ENCODE assay signal across 8 mouse cellular contexts in genomic region chrX:73690917-73691629, GRCm38 (mm10). TPM values are rescaled to one million over a fixed set of nuclear protein-coding genes. Genes with fewer than 3 reads are reported as not detected.
A peak's percentile ranks its signal among the peaks of the same experiment; 100 is the strongest.
DNase-seq lines count a peak whose midpoint lies in the region; ATAC-seq and TF ChIP-seq lines count a peak whose summit lies in the region.

No protein-coding gene starts in this region.

- no peak; the same call in 1 of the 2 replicates for ATAC-seq in liver, embryonic 11.5 days (replicated peaks; ENCODE audit: low FRiP score)
- ATAC-seq in heart, embryonic 16.5 days (replicated peaks; ENCODE audit: extremely low read depth, insufficient read depth, low FRiP score): peak; percentile 79
- ATAC-seq in megakaryocyte-erythroid progenitor cell, adult 5-6 weeks (replicated peaks; ENCODE audit: low FRiP score, low TSS enrichment, poor library complexity, severe bottlenecking): peak; percentile 87
- ATAC-seq in stomach, postnatal 0 days (ENCODE audit: low FRiP score, low TSS enrichment): peak; percentile 80

- peak; percentile 27 for DNase-seq in liver
- DNase-seq in liver, embryonic 11.5 days (ENCODE audit: low spot score): no peak
- peak; percentile 49 for DNase-seq in R1 (ENCODE audit: low read depth, low spot score)
- DNase-seq in cerebellum, postnatal 4 days (ENCODE audit: low spot score in 2 of 2): peak; percentile 17 to 28
- DNase-seq in kidney, postnatal 36 days: peak; percentile 50 to 75
- DNase-seq in stomach, postnatal 0 days (ENCODE audit: low spot score): peak; percentile 60

- 71% methylated on average over 5 of the region's 5 CpGs for WGBS in liver, embryonic 11.5 days
- 44% methylated on average over 5 of the region's 5 CpGs for WGBS in heart, embryonic 16.5 days
- WGBS in stomach, postnatal 0 days: 55% methylated on average over 3 of the region's 5 CpGs

- peaks cover 2% of the 10 kb centered on the region; the same call in 1 of the 2 replicates for H3K27me3 ChIP-seq in liver, embryonic 11.5 days (replicated peaks; ENCODE audit: control insufficient read depth, insufficient read depth, low read length)
- no peaks in the 10 kb centered on the region for H3K27me3 ChIP-seq in heart, embryonic 16.5 days (ENCODE audit: control insufficient read depth, insufficient read depth, low read length)
- no peaks in the 10 kb centered on the region for H3K27me3 ChIP-seq in stomach, postnatal 0 days (ENCODE audit: control insufficient read depth, insufficient read depth, low read length)

- no peaks in the 10 kb centered on the region for H3K9me3 ChIP-seq in liver, embryonic 11.5 days (ENCODE audit: control insufficient read depth, low read length)
- H3K9me3 ChIP-seq in heart, embryonic 16.5 days (replicated peaks; ENCODE audit: control insufficient read depth, low read length): no peaks in the 10 kb centered on the region
- H3K9me3 ChIP-seq in stomach, postnatal 0 days (ENCODE audit: control insufficient read depth, low read length): no peaks in the 10 kb centered on the region

- no peaks in the 10 kb centered on the region for H3K4me1 ChIP-seq in liver, embryonic 11.5 days (replicated peaks; ENCODE audit: control insufficient read depth, insufficient read depth, low read length)
- H3K4me1 ChIP-seq in heart, embryonic 16.5 days (ENCODE audit: control insufficient read depth, insufficient read depth, low read length): no peaks in the 10 kb centered on the region
- no peaks in the 10 kb centered on the region for H3K4me1 ChIP-seq in stomach, postnatal 0 days (replicated peaks; ENCODE audit: control insufficient read depth, insufficient read depth)

- H3K27ac ChIP-seq in liver, embryonic 11.5 days (ENCODE audit: low read depth, low read length): no peak overlapping the region
- H3K27ac ChIP-seq in heart, embryonic 16.5 days (ENCODE audit: low read length): no peak overlapping the region
- H3K27ac ChIP-seq in stomach, postnatal 0 days (replicated peaks): no peak overlapping the region

- H3K4me2 ChIP-seq in liver, embryonic 11.5 days: no peak overlapping the region
- no peak overlapping the region for H3K4me2 ChIP-seq in heart, embryonic 16.5 days (ENCODE audit: low read depth, low read length)
- H3K4me2 ChIP-seq in stomach, postnatal 0 days (replicated peaks; ENCODE audit: low read depth): no peak overlapping the region

- H3K36me3 ChIP-seq in liver, embryonic 11.5 days (ENCODE audit: control insufficient read depth, insufficient read depth, low read length): no peaks in the 10 kb centered on the region; the same call in 1 of the 2 replicates
- peaks cover 11% of the 10 kb centered on the region; the same call in 1 of the 2 replicates for H3K36me3 ChIP-seq in heart, embryonic 16.5 days (ENCODE audit: control insufficient read depth, insufficient read depth)
- 0 out of 2 replicates have a peak, but pooled peaks cover 3% of the 10 kb centered on the region for H3K36me3 ChIP-seq in stomach, postnatal 0 days (ENCODE audit: control insufficient read depth, insufficient read depth, low read length)

- H3K4me3 ChIP-seq in liver, embryonic 11.5 days (ENCODE audit: low read depth, low read length): no peak overlapping the region
- no peak overlapping the region for H3K4me3 ChIP-seq in heart, embryonic 16.5 days (ENCODE audit: low read length)
- H3K4me3 ChIP-seq in stomach, postnatal 0 days (ENCODE audit: low read depth, low read length): no peak overlapping the region

- TF ChIP-seq EP300 in stomach, postnatal 0 days (optimal IDR thresholded peaks at IDR 0.05): no peak

- TF ChIP-seq CTCF in stomach, postnatal 0 days (IDR thresholded peaks at IDR 0.05; ENCODE audit: low read depth): peak; percentile 82

- H3K9ac ChIP-seq in liver, embryonic 11.5 days (ENCODE audit: low read depth, low read length): no peak overlapping the region
- no peak overlapping the region for H3K9ac ChIP-seq in heart, embryonic 16.5 days (ENCODE audit: low read length)
- H3K9ac ChIP-seq in stomach, postnatal 0 days (ENCODE audit: low read length): no peak overlapping the region

RNA-seq across cellular contexts. Expression of gene Slc6a8, which starts 18.1 kb away (rescaled TPM):
- 2.2 and 2.4 TPM in 2 replicates for polyA plus RNA-seq in liver, embryonic 11.5 days (2014; fragmentation: Nextera tagmentation; extraction: Ambion mirVana)
- polyA plus RNA-seq in heart, embryonic 16.5 days (2015; fragmentation: Nextera tagmentation; extraction: Ambion mirVana): 9.2 and 9.9 TPM in 2 replicates
- total RNA-seq in megakaryocyte-erythroid progenitor cell, adult 5-6 weeks (2014; fragmentation: Nextera tagmentation): 2.0 TPM in 1 of 2 replicates, not detected in the other
- 0.34 TPM in 1 of 2 replicates, not detected in the other for total RNA-seq in megakaryocyte-erythroid progenitor cell, adult 5-6 weeks (2017)
- 7.5 and 9.2 TPM in 2 replicates for polyA plus RNA-seq in stomach, postnatal 0 days (2015; fragmentation: Nextera tagmentation; extraction: Ambion mirVana)

RNA-seq across cellular contexts. Expression of gene Bcap31, which starts 24.9 kb away (rescaled TPM):
- 258 and 265 TPM in 2 replicates for polyA plus RNA-seq in liver, embryonic 11.5 days (2014; fragmentation: Nextera tagmentation; extraction: Ambion mirVana)
- 187 and 188 TPM in 2 replicates for polyA plus RNA-seq in heart, embryonic 16.5 days (2015; fragmentation: Nextera tagmentation; extraction: Ambion mirVana)
- 117 and 129 TPM in 2 replicates for total RNA-seq in megakaryocyte-erythroid progenitor cell, adult 5-6 weeks (2014; fragmentation: Nextera tagmentation)
- total RNA-seq in megakaryocyte-erythroid progenitor cell, adult 5-6 weeks (2017): 177 and 215 TPM in 2 replicates
- polyA plus RNA-seq in stomach, postnatal 0 days (2015; fragmentation: Nextera tagmentation; extraction: Ambion mirVana): 270 and 283 TPM in 2 replicates

RNA-seq across cellular contexts. Expression of gene Abcd1, which starts 25.3 kb away (rescaled TPM):
- 13.0 and 13.3 TPM in 2 replicates for polyA plus RNA-seq in liver, embryonic 11.5 days (2014; fragmentation: Nextera tagmentation; extraction: Ambion mirVana)
- polyA plus RNA-seq in heart, embryonic 16.5 days (2015; fragmentation: Nextera tagmentation; extraction: Ambion mirVana): 18.0 and 19.4 TPM in 2 replicates
- 8.9 and 12.1 TPM in 2 replicates for total RNA-seq in megakaryocyte-erythroid progenitor cell, adult 5-6 weeks (2014; fragmentation: Nextera tagmentation)
- total RNA-seq in megakaryocyte-erythroid progenitor cell, adult 5-6 weeks (2017): 3.5 and 6.4 TPM in 2 replicates
- 9.3 and 9.4 TPM in 2 replicates for polyA plus RNA-seq in stomach, postnatal 0 days (2015; fragmentation: Nextera tagmentation; extraction: Ambion mirVana)

RNA-seq across cellular contexts. Expression of gene Pnck, which starts 31.2 kb away (rescaled TPM):
- polyA plus RNA-seq in liver, embryonic 11.5 days (2014; fragmentation: Nextera tagmentation; extraction: Ambion mirVana): 2.2 and 2.3 TPM in 2 replicates
- 9.1 and 11.1 TPM in 2 replicates for polyA plus RNA-seq in heart, embryonic 16.5 days (2015; fragmentation: Nextera tagmentation; extraction: Ambion mirVana)
- 2.7 TPM in 1 of 2 replicates, not detected in the other for total RNA-seq in megakaryocyte-erythroid progenitor cell, adult 5-6 weeks (2014; fragmentation: Nextera tagmentation)
- total RNA-seq in megakaryocyte-erythroid progenitor cell, adult 5-6 weeks (2017): not detected in 2 replicates
- polyA plus RNA-seq in stomach, postnatal 0 days (2015; fragmentation: Nextera tagmentation; extraction: Ambion mirVana): 19.3 and 24.5 TPM in 2 replicates

RNA-seq across cellular contexts. Expression of gene Dusp9, which starts 51.9 kb away (rescaled TPM):
- polyA plus RNA-seq in liver, embryonic 11.5 days (2014; fragmentation: Nextera tagmentation; extraction: Ambion mirVana): 20.6 and 30.7 TPM in 2 replicates
- 1.1 and 1.7 TPM in 2 replicates for polyA plus RNA-seq in heart, embryonic 16.5 days (2015; fragmentation: Nextera tagmentation; extraction: Ambion mirVana)
- 1.5 TPM in 1 of 2 replicates, not detected in the other for total RNA-seq in megakaryocyte-erythroid progenitor cell, adult 5-6 weeks (2014; fragmentation: Nextera tagmentation)
- 0.38 and 0.61 TPM in 2 replicates for total RNA-seq in megakaryocyte-erythroid progenitor cell, adult 5-6 weeks (2017)
- 8.2 and 8.9 TPM in 2 replicates for polyA plus RNA-seq in stomach, postnatal 0 days (2015; fragmentation: Nextera tagmentation; extraction: Ambion mirVana)
